Mouse (Mus musculus) heart, adult 2 months (tissue): Measurements from ENCODE around the gene Sult2a6.

Experiments used
- CTCF ChIP-seq: fragments of 200-600 bp; IDR thresholded peaks from 2 replicates; pipeline ENCODE4 v1.8.1; 2022; ENCODE audit warnings: antibody characterized with exemption, mild to moderate bottlenecking, moderate library complexity
- POLR2A ChIP-seq: fragments of 200-500 bp; IDR thresholded peaks from 2 replicates; pipeline ENCODE4 v1.6.1; 2011; ENCODE audit warnings: mild to moderate bottlenecking, low read depth, low read length, control low read depth; ENCODE audit not compliant: insufficient read depth

- no peak for TF ChIP-seq POLR2A
- no peak for TF ChIP-seq CTCF
These were observed 39.4 kb downstream of the Sult2a6 start for GRCm38 (mm10) chr7:14215231-14215630.
